Mouse (Mus musculus) heart, postnatal 0 days (tissue): ENCODE measurements around the gene Faim. TPM values are rescaled to one million over a fixed set of nuclear protein-coding genes. Genes with fewer than 3 reads are reported as not detected.

ENCODE experiments used
- ATAC-seq: fragments of 200-750 bp; cut with Nextera tagmentation; 2 replicates; pipeline ENCODE4 v1.8.0; 2017; ENCODE audit warnings: low read depth, moderate number of reproducible peaks, moderate library complexity; ENCODE audit not compliant: insufficient read depth
- DNase-seq: peaks from one replicate; pipeline ENCODE4 v3.0.0-alpha.2; 2016; ENCODE audit warnings: low spot score
- H3K27ac ChIP-seq: fragments of 300-500 bp; sonication (generic); 2 replicates; pipeline ENCODE4 v1.5.1; 2014; ENCODE audit warnings: low read depth, mild to moderate bottlenecking
- H3K27me3 ChIP-seq: fragments of 300-500 bp; sonication (generic); 2 replicates; pipeline ENCODE4 v1.6.1; 2014; ENCODE audit warnings: low read length, mixed read lengths; ENCODE audit not compliant: control insufficient read depth, insufficient read depth
- H3K36me3 ChIP-seq: fragments of 300-500 bp; sonication (generic); replicated peaks from 2 replicates; pipeline ENCODE4 v1.6.1; 2014; ENCODE audit warnings: low read length, mixed read lengths; ENCODE audit not compliant: control insufficient read depth, insufficient read depth
- H3K4me1 ChIP-seq: fragments of 300-500 bp; sonication (generic); 2 replicates; pipeline ENCODE4 v1.6.1; 2014; ENCODE audit warnings: antibody characterized with exemption; ENCODE audit not compliant: control insufficient read depth, insufficient read depth
- H3K4me2 ChIP-seq: fragments of 300-500 bp; sonication (generic); 2 replicates; pipeline ENCODE4 v1.6.1; 2014; ENCODE audit warnings: low read depth, mild to moderate bottlenecking, low read length, moderate library complexity
- H3K4me3 ChIP-seq: fragments of 300-500 bp; sonication (generic); 2 replicates; pipeline ENCODE4 v1.5.1; 2014; ENCODE audit warnings: low read depth, low read length
- H3K9ac ChIP-seq: fragments of 300-500 bp; sonication (generic); replicated peaks from 2 replicates; pipeline ENCODE4 v1.6.1; 2014; ENCODE audit warnings: low read depth, low read length, mixed read lengths
- H3K9me3 ChIP-seq: fragments of 300-500 bp; sonication (generic); replicated peaks from 2 replicates; pipeline ENCODE4 v1.6.1; 2016; ENCODE audit warnings: low read length; ENCODE audit not compliant: control insufficient read depth
- CTCF ChIP-seq: IDR thresholded peaks from 2 replicates; pipeline ENCODE4 v1.5.1; 2016; ENCODE audit warnings: antibody characterized with exemption, control low read depth, low read depth
- EP300 ChIP-seq: IDR thresholded peaks from 2 replicates; pipeline ENCODE4 v1.6.1; 2016; ENCODE audit warnings: antibody characterized with exemption, low read depth
- WGBS: fragments of 180-500 bp; shearing (Covaris S2); extraction: QIAGEN DNeasy Blood & Tissue Kit; methylation state at CpG from one replicate; pipeline ENCODE4 v1.1.7; 2014; 5-methylcytosine and 5-hydroxymethylcytosine counted together
- polyA plus RNA-seq: library from polyadenylated mRNA; unstranded; fragments of >200 nt; fragmentation: Nextera tagmentation; extraction: Ambion mirVana; gene quantifications from 2 replicates; pipeline ENCODE4 v1.2.1, GENCODE M21; 2015
- total RNA-seq: library from RNA; depleted of rRNA; stranded (reverse); fragments of >200 nt; gene quantifications from 2 replicates; pipeline ENCODE4 v1.2.3, GENCODE M21; 2014; ENCODE audit warnings: low replicate concordance

The Faim gene
- total and polyA plus RNA-seq, 2 experiments from 2014 or later = 6.3 to 24.3 TPM

GRCm38 (mm10) chr9:99017679-99018078 is 31.5 kb downstream of the Faim start:
- Histone ChIP-seq H3K4me1 (no peaks in the 10 kb centered on the region), H3K27ac (no peak overlapping the region), H3K27me3 (no peaks in the 10 kb centered on the region), H3K4me3 (no peak overlapping the region), H3K9me3 (no peaks in the 10 kb centered on the region), H3K36me3 (no peaks in the 10 kb centered on the region), H3K4me2 (no peak overlapping the region), H3K9ac (no peak overlapping the region)
- TF ChIP-seq EP300 = no peak
- no peak for TF ChIP-seq CTCF
- no peak for DNase-seq
- ATAC-seq = no peak
- 76% methylated on average over 6 of the region's 6 CpGs for WGBS

DNA sequence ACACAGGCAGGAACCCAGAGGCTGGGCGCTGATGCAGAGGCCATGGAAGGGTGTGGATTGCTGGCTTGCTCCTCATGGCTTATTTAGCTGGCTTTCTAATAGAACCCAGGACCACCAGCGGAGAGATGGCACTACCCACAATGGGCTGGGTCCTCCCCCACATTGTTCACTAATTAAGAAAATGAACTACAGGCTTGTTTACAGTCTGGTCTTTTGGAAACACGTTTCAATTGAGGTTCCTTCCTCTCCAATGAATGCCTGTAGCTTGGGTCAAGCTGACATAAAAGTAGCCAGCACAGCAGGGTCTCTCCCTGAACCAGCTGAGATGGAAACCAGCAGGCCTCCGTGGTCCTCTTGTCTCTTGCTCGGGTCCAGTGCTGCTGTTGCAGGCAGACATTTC is 35.0 kb downstream of the Faim start:
- no peaks in the 10 kb centered on the region for H3K27me3 ChIP-seq
- no peak for ATAC-seq
- 54% methylated on average over 5 of the region's 5 CpGs for WGBS
- H3K4me1 ChIP-seq = no peaks in the 10 kb centered on the region
- H3K4me3 ChIP-seq = no peak overlapping the region
- H3K27ac ChIP-seq = no peak overlapping the region
- no peak overlapping the region for H3K4me2 ChIP-seq
- no peak overlapping the region for H3K9ac ChIP-seq
- no peak for TF ChIP-seq EP300
- no peak for TF ChIP-seq CTCF
- no peaks in the 10 kb centered on the region for H3K36me3 ChIP-seq
- DNase-seq = no peak
- no peaks in the 10 kb centered on the region for H3K9me3 ChIP-seq

DNA sequence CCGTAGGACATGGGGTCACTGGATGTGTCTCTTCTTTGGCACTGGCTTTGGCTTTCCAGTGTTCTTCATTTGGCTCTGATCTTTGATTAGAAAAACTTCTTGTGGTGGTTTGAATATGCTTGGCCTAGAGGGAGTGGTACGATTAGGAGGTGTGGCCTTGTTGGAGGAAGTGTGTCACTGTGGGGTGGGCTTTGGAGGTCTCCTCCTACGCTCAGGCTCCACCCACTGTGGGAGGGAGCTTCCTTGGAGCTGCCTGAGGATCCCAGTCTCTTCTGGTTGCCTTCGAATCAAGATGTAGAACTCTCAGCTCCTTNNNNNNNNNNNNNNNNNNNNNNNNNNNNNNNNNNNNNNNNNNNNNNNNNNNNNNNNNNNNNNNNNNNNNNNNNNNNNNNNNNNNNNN is 35.6 kb downstream of the Faim start:
- Histone ChIP-seq H3K9ac (no peak overlapping the region), H3K4me2 (no peak overlapping the region), H3K4me1 (no peaks in the 10 kb centered on the region), H3K9me3 (no peaks in the 10 kb centered on the region), H3K4me3 (no peak overlapping the region), H3K27ac (no peak overlapping the region), H3K36me3 (no peaks in the 10 kb centered on the region), H3K27me3 (no peaks in the 10 kb centered on the region)
- no peak for ATAC-seq
- TF ChIP-seq EP300 (no peak), CTCF (no peak)
- 74% methylated on average over 4 of the region's 4 CpGs for WGBS
- no peak for DNase-seq

DNA sequence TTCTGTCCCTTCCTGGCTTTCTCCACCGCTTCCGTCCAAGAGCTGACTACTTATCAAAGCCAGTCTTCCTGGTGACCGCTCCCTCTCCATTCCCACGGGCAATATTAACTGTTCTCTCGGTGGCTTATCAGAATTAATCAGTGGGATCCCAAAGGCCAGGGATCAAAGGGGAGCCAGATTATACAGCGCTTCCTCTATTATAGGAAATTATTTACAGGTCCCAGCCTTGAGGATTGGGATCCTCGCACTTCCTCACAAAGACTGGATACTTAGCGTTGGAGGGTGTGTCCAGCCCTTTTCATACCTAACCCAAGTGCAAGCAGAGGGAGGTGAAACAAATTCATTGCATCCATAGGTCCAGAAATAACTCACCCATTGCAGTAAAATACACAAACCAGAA is 45.9 kb downstream of the Faim start:
- no peak overlapping the region for H3K4me2 ChIP-seq
- ATAC-seq = no peak
- no peaks in the 10 kb centered on the region for H3K9me3 ChIP-seq
- H3K36me3 ChIP-seq = no peaks in the 10 kb centered on the region
- WGBS = 53% methylated on average over 8 of the region's 8 CpGs
- H3K4me3 ChIP-seq = no peak overlapping the region
- no peaks in the 10 kb centered on the region for H3K27me3 ChIP-seq
- no peak overlapping the region for H3K27ac ChIP-seq
- TF ChIP-seq CTCF = no peak
- no peak for TF ChIP-seq EP300
- no peak for DNase-seq
- no peak overlapping the region for H3K9ac ChIP-seq
- no peaks in the 10 kb centered on the region for H3K4me1 ChIP-seq

- H3K36me3 ChIP-seq = peaks cover under 1% of the 10 kb centered on the region; the same call in 1 of the 2 replicates
- no peak for DNase-seq
- no peak for TF ChIP-seq EP300
- TF ChIP-seq CTCF = no peak
- H3K27me3 ChIP-seq = no peaks in the 10 kb centered on the region
- H3K4me3 ChIP-seq = no peak overlapping the region
- no peaks in the 10 kb centered on the region for H3K4me1 ChIP-seq
- no peak overlapping the region for H3K4me2 ChIP-seq
- ATAC-seq = no peak
- no peak overlapping the region for H3K9ac ChIP-seq
- WGBS = 78% methylated on average over 8 of the region's 8 CpGs
- H3K27ac ChIP-seq = no peak overlapping the region
- H3K9me3 ChIP-seq = no peaks in the 10 kb centered on the region
Observed at GRCm38 (mm10) chr9:99034111-99034510, 47.9 kb downstream of the Faim start.

DNA sequence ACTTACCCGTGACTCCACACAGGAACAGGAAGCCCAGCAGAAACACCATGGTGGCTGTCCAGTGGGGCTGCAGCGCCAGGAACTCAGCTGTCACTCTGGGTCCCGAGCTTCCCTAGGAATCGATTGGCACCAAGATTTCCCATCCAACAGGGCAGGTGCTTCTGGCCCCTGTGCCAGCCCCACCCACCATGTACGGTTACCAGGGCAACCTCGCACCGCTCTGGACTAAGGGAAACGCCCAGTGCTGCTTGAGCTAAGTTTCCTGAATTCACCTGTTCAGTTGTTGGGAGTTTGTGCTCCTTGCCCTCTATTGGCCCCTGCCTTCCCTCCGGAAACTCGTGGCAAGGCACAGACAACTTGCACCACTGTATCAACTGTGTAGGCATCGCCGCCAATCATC is 49.4 kb downstream of the Faim start, which contains the start of gene Gm1123:
Gm1123 (minus strand) TSS at position 141 of the 400 bp plus-strand sequence.
- H3K9ac ChIP-seq = no peak within 1 kb of the TSS
- H3K27me3 ChIP-seq = no peaks in the 10 kb centered on the region
- no peak within 1 kb of the TSS for H3K4me2 ChIP-seq
- no peaks in the 10 kb centered on the region for H3K9me3 ChIP-seq
- H3K4me3 ChIP-seq = no peak within 1 kb of the TSS
- no peaks in the 10 kb centered on the region for H3K4me1 ChIP-seq
- TF ChIP-seq CTCF (no peak), EP300 (no peak)
- H3K36me3 ChIP-seq = peaks cover 14% of the 10 kb centered on the region; the same call in 1 of the 2 replicates
- H3K27ac ChIP-seq = no peak within 1 kb of the TSS
- no peak for ATAC-seq
- 78% methylated on average over 12 of the region's 12 CpGs for WGBS
- no peak for DNase-seq
